Mouse (Mus musculus): ENCODE measurements around the gene Agbl5.

Agbl5 gene

DNA sequence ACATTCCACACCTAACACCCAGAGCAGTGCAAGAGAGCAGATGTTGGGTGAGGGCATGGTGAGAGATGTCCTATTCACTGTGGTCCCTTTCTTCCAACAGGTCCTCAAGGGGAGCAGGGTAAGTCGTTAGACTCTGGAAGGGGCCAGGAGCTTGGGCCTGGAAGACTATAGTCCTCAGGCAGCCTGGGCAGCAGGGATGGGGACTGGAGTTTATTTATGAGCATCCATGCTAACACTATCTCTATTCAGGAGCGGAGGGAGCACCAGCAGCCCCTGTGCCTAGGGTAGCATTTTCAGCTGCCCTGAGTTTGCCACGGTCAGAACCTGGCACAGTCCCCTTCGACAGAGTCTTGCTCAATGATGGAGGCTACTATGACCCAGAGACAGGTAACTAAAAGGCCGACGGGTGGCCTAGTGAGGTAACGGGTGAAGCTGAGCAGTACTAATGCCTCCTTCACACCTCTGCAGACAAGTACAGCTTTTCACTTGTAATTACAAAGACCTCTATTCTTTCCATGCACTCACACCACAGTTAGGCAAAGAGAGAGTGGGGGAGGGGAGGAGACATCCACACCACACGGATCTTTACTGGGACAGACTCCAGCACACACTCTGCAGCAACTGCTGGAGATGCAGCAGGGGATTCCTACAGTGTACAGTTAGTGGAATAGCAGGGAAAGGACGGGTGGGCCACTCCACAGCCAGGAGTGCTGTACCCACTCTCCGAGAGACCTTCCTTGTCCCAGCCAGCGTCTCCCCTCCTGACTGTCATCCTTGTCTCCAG is 31.5 kb downstream of the Agbl5 start:
- CTCF ChIA-PET = no interaction called here

GRCm38 (mm10) chr5:30920621-30921020 is 32.1 kb downstream of the Agbl5 start:
- CTCF ChIA-PET = interaction anchor here (0.7 kb wide), 1 partner anchor 40 kb away, joined by 3 read pairs; the partner anchor contains the start of gene Preb

DNA sequence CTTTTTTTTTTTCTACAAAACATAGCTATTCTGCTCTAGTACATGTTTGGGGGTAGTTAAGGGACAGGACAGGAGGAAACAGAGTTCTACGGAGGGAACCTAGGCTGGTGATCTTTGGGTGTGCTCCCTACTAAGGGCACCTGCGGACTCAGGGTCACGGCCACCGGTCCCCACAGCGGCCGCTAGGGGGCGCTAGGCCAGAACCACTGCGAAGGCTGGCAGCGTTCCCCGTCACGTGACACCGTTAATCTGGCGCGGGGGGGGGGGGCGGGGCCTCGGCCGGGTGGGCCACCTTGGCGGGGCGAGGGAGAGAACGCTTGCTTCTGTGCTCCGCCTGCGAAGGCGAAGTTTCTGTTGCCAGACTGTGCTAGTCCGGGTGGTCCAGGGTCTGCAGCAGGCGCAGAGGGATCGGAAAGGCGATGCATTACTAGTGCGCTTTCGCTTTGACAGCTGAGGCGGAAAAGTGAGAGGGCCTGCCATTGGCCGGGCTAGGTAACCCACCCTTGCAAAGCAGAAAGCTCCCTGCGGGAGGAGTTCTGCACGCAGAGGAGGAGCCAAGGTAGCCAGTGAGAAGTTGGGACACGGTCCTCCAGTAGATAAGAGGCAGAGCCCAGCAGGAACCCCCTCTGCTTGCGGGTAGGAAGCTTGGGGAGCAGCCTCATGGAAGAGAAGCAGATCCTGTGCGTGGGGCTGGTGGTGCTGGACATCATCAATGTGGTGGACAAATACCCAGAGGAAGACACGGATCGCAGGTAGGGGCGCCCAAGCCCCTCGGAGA is 33.0 kb downstream of the Agbl5 start, which contains the start of gene Khk:
Khk (plus strand) TSS at position 176 of the 778 bp plus-strand sequence.
- CTCF ChIA-PET = interaction anchor here (0.7 to 1.2 kb wide), 3 partner anchors 14 to 106 kb away, joined by 3 to 4 read pairs (median 3); partner anchors contain the start of genes Ost4 and Preb

DNA sequence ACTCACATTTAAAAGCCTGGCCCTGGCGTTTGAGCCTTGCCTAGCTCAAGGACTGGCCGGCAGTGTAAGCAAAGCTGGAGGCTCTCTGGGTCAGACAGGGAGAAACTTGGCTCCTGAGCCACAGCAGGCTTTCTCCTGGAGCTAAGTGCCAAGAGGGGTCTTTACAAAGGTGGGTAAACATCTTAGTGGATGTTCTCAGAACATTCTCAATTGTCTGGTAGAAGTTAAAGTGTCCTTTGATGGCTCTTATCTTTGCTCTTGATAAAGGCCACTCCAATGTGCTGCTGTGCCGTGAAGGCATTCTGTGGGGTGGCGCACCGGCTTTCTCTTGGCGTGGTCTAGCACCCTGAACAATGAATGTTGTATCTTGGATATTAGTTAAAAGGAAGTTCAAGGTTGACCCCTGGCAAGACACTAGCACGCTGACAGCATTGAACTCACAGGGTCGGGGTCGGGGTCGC is 34.1 kb downstream of the Agbl5 start:
- CTCF ChIA-PET = interaction anchor here (0.7 to 1.2 kb wide), 2 partner anchors 37 to 107 kb away, joined by 3 to 4 read pairs; no protein-coding TSS in a partner anchor

GRCm38 (mm10) chr5:30923119-30923518 is 34.6 kb downstream of the Agbl5 start:
- CTCF ChIA-PET = no interaction called here

- CTCF ChIA-PET = interaction anchor here (1.1 kb wide), 1 partner anchor 113 kb away, joined by 5 read pairs; no protein-coding TSS in a partner anchor
Observed at GRCm38 (mm10) chr5:30924614-30925013, 36.1 kb downstream of the Agbl5 start.

GRCm38 (mm10) chr5:30925217-30925616 is 36.7 kb downstream of the Agbl5 start:
- CTCF ChIA-PET = interaction anchor here (1.1 kb wide), 1 partner anchor 114 kb away, joined by 5 read pairs; no protein-coding TSS in a partner anchor

GRCm38 (mm10) chr5:30926073-30926472 is 37.6 kb downstream of the Agbl5 start:
- CTCF ChIA-PET = no interaction called here

- CTCF ChIA-PET = no interaction called here
Observed at GRCm38 (mm10) chr5:30927945-30928529, 39.5 kb downstream of the Agbl5 start.

- CTCF ChIA-PET = interaction anchor here (0.6 to 1.3 kb wide), 2 partner anchors 68 to 333 kb away, joined by 3 to 4 read pairs; no protein-coding TSS in a partner anchor
Observed at GRCm38 (mm10) chr5:30930121-30930520, 41.6 kb downstream of the Agbl5 start.

- CTCF ChIA-PET = no interaction called here
Observed at GRCm38 (mm10) chr5:30930846-30931245, 42.4 kb downstream of the Agbl5 start.

GRCm38 (mm10) chr5:30931378-30931777 is 42.9 kb downstream of the Agbl5 start:
- CTCF ChIA-PET = no interaction called here

DNA sequence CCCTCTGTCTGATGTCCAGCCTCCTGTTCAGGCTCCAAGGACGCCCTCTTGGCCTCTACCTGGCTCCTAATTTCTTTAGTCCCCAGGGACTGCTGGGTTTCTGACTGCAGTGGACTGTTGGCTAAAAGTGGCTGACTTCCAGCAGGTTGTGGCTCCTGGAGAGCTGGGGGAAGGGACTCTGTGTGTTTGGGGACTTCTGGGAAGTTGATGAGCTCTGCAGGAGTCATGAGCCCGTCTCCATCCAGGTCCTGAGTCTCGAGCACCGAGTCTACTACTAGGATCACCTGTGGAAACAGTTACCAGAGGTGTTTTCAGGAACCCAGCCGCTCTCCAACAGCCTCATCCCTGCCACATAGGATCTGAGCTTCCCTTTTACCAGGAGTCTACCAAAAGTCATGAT is 45.2 kb downstream of the Agbl5 start:
- CTCF ChIA-PET = no interaction called here

GRCm38 (mm10) chr5:30934725-30935461 is 46.4 kb downstream of the Agbl5 start:
- CTCF ChIA-PET = no interaction called here

DNA sequence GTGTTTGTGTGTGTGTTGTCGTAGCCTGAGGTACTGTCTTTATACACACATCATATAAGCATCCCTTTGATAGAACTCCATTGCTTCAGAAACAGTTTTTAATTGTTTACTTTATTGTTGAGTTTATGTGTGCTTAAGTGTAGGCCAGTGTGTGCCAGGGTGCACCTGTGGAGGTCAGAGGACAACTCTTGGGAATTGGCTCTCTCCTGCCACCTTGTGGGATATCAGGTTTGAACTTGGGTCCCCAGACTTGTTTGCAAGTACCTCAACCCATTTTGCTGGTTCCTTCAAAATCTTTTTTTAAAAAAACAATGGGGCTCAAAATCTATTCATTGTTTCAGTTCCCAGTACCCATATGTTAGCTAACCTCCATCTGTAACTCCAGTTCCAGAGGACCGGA is 54.5 kb downstream of the Agbl5 start:
- CTCF ChIA-PET = no interaction called here

- CTCF ChIA-PET = interaction anchor here (0.7 kb wide), 1 partner anchor 16 kb away, joined by 4 read pairs; the partner anchor contains the start of gene Preb
Observed at GRCm38 (mm10) chr5:30944344-30944743, 55.9 kb downstream of the Agbl5 start.

GRCm38 (mm10) chr5:30944956-30945781 is 56.7 kb downstream of the Agbl5 start, which contains the start of gene Cgref1:
Gene Cgref1, minus strand, starts transcription at chr5:30945591.
- CTCF ChIA-PET = no interaction called here

DNA sequence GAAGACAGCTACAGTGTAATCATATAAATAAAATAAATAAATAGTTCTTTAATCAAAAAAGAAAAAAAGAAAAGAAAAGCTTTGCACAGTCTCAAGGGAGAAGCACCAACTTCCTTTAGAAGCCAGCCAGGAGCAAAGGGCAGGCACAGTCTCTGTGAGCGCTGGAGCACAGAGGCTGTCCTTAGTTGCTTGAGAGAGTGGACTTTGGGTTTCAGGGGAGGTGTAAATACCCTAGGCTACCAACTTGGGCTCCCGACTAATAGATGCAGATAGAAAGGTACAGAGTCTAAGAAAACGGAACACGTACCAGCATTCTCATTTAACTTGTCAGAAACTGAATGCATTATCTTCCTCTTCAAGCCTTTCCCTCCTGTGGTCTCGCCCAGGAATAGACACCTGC is 60.1 kb downstream of the Agbl5 start:
- CTCF ChIA-PET = no interaction called here

DNA sequence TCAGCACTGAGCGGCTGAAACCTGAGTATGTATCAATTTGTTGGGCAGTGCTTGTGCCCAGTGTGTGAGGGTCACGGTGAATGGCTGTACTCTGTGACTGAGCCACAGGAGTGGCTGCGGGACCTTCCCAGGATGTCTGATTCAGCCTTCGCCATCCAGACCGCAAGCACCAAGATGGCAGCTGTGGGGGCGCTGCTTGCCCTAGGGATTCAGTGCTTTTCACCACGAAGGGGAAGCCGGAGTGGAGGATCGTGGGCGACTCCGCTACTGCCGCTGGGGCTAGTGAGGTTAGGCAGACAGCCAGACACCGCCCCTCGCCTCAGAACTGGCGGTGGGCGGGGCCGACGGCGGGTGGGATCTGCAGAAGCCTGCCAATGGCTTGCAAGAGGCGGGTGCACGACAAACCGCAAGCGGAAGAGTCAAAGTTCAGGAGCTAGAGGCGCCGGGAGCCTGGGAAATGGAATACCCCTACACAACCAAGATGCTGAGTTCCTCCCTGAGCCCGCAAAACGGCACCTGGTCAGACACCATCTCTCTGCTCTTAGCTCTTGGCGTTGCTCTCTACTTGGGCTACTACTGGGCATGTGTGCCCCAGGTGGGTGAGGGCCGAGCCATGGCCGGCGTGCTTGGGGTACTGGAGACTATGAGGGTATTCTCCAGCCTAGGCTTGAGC is 61.3 kb downstream of the Agbl5 start:
- CTCF ChIA-PET = interaction anchor here (0.9 to 1.1 kb wide), 3 partner anchors 9 to 48 kb away, joined by 3 to 5 read pairs (median 4); no protein-coding TSS in a partner anchor
